Mouse (Mus musculus) liver, postnatal 0 days (tissue): Measurements from ENCODE around the gene Atp6v0a4. TPM values are rescaled to one million over a fixed set of nuclear protein-coding genes. Genes with fewer than 3 reads are reported as not detected.

Experiments
- ATAC-seq: fragments of 200-750 bp; cut with Nextera tagmentation; 2 replicates; pipeline ENCODE4 v1.8.0; 2017; ENCODE audit warnings: mild to moderate bottlenecking, moderate library complexity
- DNase-seq: peaks from one replicate; pipeline ENCODE4 v3.0.0-alpha.2; 2016
- H3K27ac ChIP-seq: fragments of 300-500 bp; sonication (generic); 2 replicates; pipeline ENCODE4 v1.5.1; 2014; ENCODE audit warnings: antibody characterized with exemption, moderate library complexity, mild to moderate bottlenecking, low read depth
- H3K27me3 ChIP-seq: fragments of 300-500 bp; sonication (generic); 2 replicates; pipeline ENCODE4 v1.6.1; 2014; ENCODE audit warnings: low read length, control low read depth, mixed read lengths; ENCODE audit not compliant: insufficient read depth
- H3K36me3 ChIP-seq: fragments of 300-500 bp; sonication (generic); replicated peaks from 2 replicates; pipeline ENCODE4 v1.6.1; 2014; ENCODE audit warnings: mild to moderate bottlenecking, control low read depth, low read length, moderate library complexity, mixed read lengths; ENCODE audit not compliant: insufficient read depth
- H3K4me1 ChIP-seq: fragments of 300-500 bp; sonication (generic); 2 replicates; pipeline ENCODE4 v1.6.1; 2014; ENCODE audit warnings: antibody characterized with exemption, mild to moderate bottlenecking, control low read depth; ENCODE audit not compliant: insufficient read depth
- H3K4me2 ChIP-seq: fragments of 300-500 bp; sonication (generic); 2 replicates; pipeline ENCODE4 v1.6.1; 2014; ENCODE audit warnings: low read depth, mild to moderate bottlenecking, low read length, moderate library complexity, mixed read lengths
- H3K4me3 ChIP-seq: fragments of 300-500 bp; sonication (generic); 2 replicates; pipeline ENCODE4 v1.5.1; 2014; ENCODE audit warnings: low read depth, low read length
- H3K9ac ChIP-seq: fragments of 300-500 bp; sonication (generic); replicated peaks from 2 replicates; pipeline ENCODE4 v1.6.1; 2014; ENCODE audit warnings: mild to moderate bottlenecking, moderate library complexity
- H3K9me3 ChIP-seq: fragments of 300-500 bp; sonication (generic); 2 replicates; pipeline ENCODE4 v1.6.1; 2016; ENCODE audit warnings: mild to moderate bottlenecking, control low read depth, low read length, mixed read lengths
- CTCF ChIP-seq: sonication (generic); IDR thresholded peaks from 2 replicates; pipeline ENCODE4 v1.5.1; 2016; ENCODE audit warnings: antibody characterized with exemption, low read depth
- EP300 ChIP-seq: IDR thresholded peaks from 2 replicates; pipeline ENCODE4 v1.6.1; 2016; ENCODE audit warnings: antibody characterized with exemption, low read depth, mild to moderate bottlenecking
- WGBS: fragments of 180-500 bp; shearing (Covaris S2); extraction: QIAGEN DNeasy Blood & Tissue Kit; methylation state at CpG from one replicate; pipeline ENCODE4 v1.1.7; 2014; ENCODE audit not compliant: insufficient replicate concordance; 5-methylcytosine and 5-hydroxymethylcytosine counted together
- polyA plus RNA-seq: library from polyadenylated mRNA; unstranded; fragments of >200 nt; fragmentation: Nextera tagmentation; extraction: Ambion mirVana; gene quantifications from 2 replicates; pipeline ENCODE4 v1.2.1, GENCODE M21; 2015

Gene Atp6v0a4
- polyA plus RNA-seq, 1 experiment from 2014 or later, result 0.05 TPM

DNA sequence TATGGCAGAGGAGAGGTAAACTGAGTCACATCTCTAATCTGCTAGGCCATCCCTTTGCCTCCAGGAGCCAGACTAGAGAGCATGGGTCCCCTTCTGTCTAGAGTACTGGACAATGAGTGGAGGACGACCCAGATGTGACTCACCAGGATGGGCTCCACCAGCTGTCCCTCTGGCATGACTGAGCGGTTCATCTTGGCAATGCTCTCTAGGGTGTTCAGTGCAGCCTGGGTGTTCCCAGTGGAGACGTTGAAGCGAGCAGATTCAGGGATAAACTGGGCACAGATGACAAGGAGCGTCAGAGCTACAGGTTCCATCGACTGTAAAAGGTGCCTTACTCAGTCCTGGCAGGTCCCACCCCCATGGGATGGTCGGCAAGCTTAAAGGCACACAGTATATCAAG, 103.0 kb downstream of the Atp6v0a4 start:
- Histone ChIP-seq H3K27ac (no peak overlapping the region), H3K36me3 (no peaks in the 10 kb centered on the region), H3K27me3 (no peaks in the 10 kb centered on the region), H3K4me3 (no peak overlapping the region), H3K4me2 (no peak overlapping the region), H3K9ac (no peak overlapping the region), H3K9me3 (no peaks in the 10 kb centered on the region), H3K4me1 (no peaks in the 10 kb centered on the region; the same call in 1 of the 2 replicates)
- DNase-seq (no peak), ATAC-seq (no peak)
- no peak for TF ChIP-seq CTCF
- TF ChIP-seq EP300, result no peak
- 75% methylated on average over 7 of the region's 7 CpGs for WGBS

DNA sequence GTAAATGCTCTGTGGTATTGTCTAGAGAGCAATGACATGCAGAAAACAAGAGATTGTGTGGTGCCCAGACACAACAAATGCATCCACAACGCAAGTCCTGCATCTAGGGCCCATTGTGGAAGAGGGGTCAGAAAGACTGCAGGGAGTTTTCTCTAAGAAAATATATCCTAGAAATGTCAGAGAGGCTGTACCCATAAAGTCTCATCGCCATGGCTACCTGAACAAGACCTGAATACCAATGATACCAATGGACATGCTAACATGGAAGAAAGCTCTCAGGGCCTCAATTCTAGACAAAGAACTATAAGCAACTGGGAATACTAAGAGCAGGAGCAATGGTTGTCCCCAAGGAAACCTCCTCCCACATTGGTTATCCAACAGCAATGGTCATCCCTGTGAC, 111.6 kb downstream of the Atp6v0a4 start:
- H3K36me3 ChIP-seq, result no peaks in the 10 kb centered on the region
- H3K4me2 ChIP-seq, result no peak overlapping the region
- TF ChIP-seq CTCF (no peak), EP300 (no peak)
- no peak overlapping the region for H3K27ac ChIP-seq
- no peaks in the 10 kb centered on the region for H3K27me3 ChIP-seq
- H3K9me3 ChIP-seq, result no peaks in the 10 kb centered on the region
- H3K9ac ChIP-seq, result no peak overlapping the region
- H3K4me1 ChIP-seq, result no peaks in the 10 kb centered on the region
- WGBS, result 81% methylated on average over 2 of the region's 2 CpGs
- ATAC-seq (no peak), DNase-seq (no peak)
- no peak overlapping the region for H3K4me3 ChIP-seq

DNA sequence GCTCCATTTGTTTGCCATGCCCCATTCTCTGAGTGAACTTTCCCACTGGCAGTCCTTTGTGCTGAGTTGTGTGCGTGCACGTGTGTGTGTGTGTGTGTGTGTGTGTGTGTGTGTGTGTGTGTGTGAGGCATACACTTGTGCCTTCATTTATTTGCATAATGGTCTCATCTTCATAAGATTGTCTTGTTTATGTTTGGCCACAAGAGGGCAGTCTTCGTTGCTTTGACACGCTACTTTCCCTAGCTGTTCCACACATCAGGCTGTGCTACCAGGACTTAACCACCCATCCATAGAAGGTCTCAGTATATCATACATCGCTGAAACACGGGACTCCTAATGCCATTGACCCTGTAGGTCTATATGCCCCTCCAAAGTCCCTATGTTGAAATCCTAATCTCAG, 116.9 kb downstream of the Atp6v0a4 start:
- H3K9me3 ChIP-seq, result no peaks in the 10 kb centered on the region
- H3K9ac ChIP-seq, result no peak overlapping the region
- H3K27me3 ChIP-seq, result no peaks in the 10 kb centered on the region
- no peak overlapping the region for H3K4me3 ChIP-seq
- peak; percentile 81 for TF ChIP-seq CTCF
- TF ChIP-seq EP300, result no peak
- no peaks in the 10 kb centered on the region for H3K36me3 ChIP-seq
- DNase-seq (peak; percentile 38), ATAC-seq (no peak)
- H3K4me1 ChIP-seq, result no peaks in the 10 kb centered on the region
- WGBS, result 10% methylated on average over 6 of the region's 6 CpGs
- H3K4me2 ChIP-seq, result no peak overlapping the region
- no peak overlapping the region for H3K27ac ChIP-seq

Other genes starting within 250 kb of the Atp6v0a4 start
- gene Svopl, start 77.6 kb downstream of the Atp6v0a4 start, polyA plus RNA-seq, result 0.08 and 0.15 TPM in 2 replicates
- gene Tmem213, start 15.3 kb downstream of the Atp6v0a4 start, polyA plus RNA-seq, result not detected in 2 replicates
- 0.13 and 0.18 TPM in 2 replicates for gene D630045J12Rik, start 129.4 kb upstream of the Atp6v0a4 start, polyA plus RNA-seq
- 0.59 and 0.61 TPM in 2 replicates for gene Zc3hav1l, start 174.7 kb upstream of the Atp6v0a4 start, polyA plus RNA-seq
- 14.7 and 16.6 TPM in 2 replicates for gene Zc3hav1, start 230.0 kb upstream of the Atp6v0a4 start, polyA plus RNA-seq